Mouse (Mus musculus) brain, embryonic 18.5 days (tissue): ENCODE results near the gene Gab2.

Source experiments
- DNase-seq: peaks from one replicate; pipeline ENCODE4 v3.0.0-alpha.2; 2012; ENCODE audit warnings: low read depth, low spot score

The Gab2 gene

GRCm38 (mm10) chr7:97345229-97345871 is 264.0 kb downstream of the Gab2 start:
- peak; percentile 69 for DNase-seq

- no peak for DNase-seq
These were observed 264.9 kb downstream of the Gab2 start for GRCm38 (mm10) chr7:97346111-97346821.

GRCm38 (mm10) chr7:97346822-97347166 is 265.4 kb downstream of the Gab2 start:
- DNase-seq: no peak

- no peak for DNase-seq
These were observed 266.1 kb downstream of the Gab2 start for GRCm38 (mm10) chr7:97347464-97347863.

- DNase-seq: no peak
These were observed 266.9 kb downstream of the Gab2 start for GRCm38 (mm10) chr7:97348318-97348717.

GRCm38 (mm10) chr7:97348836-97349235 is 267.4 kb downstream of the Gab2 start:
- no peak for DNase-seq

GRCm38 (mm10) chr7:97349438-97349837 is 268.1 kb downstream of the Gab2 start:
- no peak for DNase-seq

- no peak for DNase-seq
These were observed 269.5 kb downstream of the Gab2 start for GRCm38 (mm10) chr7:97350891-97351290.

GRCm38 (mm10) chr7:97351792-97352513 is 270.6 kb downstream of the Gab2 start:
- no peak for DNase-seq

- DNase-seq: no peak
These were observed 272.0 kb downstream of the Gab2 start for GRCm38 (mm10) chr7:97353356-97353755.

- no peak for DNase-seq
These were observed 273.9 kb downstream of the Gab2 start for GRCm38 (mm10) chr7:97355068-97355841.

- no peak for DNase-seq
These were observed 274.9 kb downstream of the Gab2 start for GRCm38 (mm10) chr7:97356253-97356652.

GRCm38 (mm10) chr7:97356875-97357276 is 275.5 kb downstream of the Gab2 start:
- DNase-seq: no peak

- no peak for DNase-seq
These were observed 276.5 kb downstream of the Gab2 start for GRCm38 (mm10) chr7:97357840-97358239.

GRCm38 (mm10) chr7:97358347-97358746 is 277.0 kb downstream of the Gab2 start:
- DNase-seq: no peak
